Mouse (Mus musculus) liver, embryonic 11.5 days (tissue): ENCODE data around the gene Nhej1. TPM values are rescaled to one million over a fixed set of nuclear protein-coding genes. Genes with fewer than 3 reads are reported as not detected.

Experiments
- ATAC-seq: fragments of 200-750 bp; cut with Nextera tagmentation; replicated peaks from 2 replicates; pipeline ENCODE4 v1.8.0; 2017; ENCODE audit warnings: moderate number of reproducible peaks, mild to moderate bottlenecking, moderate TSS enrichment, moderate library complexity; ENCODE audit not compliant: low FRiP score
- DNase-seq: peaks from one replicate; pipeline ENCODE4 v3.0.0-alpha.2; 2017; ENCODE audit warnings: low spot score
- H3K27ac ChIP-seq: fragments of 300-500 bp; sonication (generic); 2 replicates; pipeline ENCODE4 v1.5.1; 2014; ENCODE audit warnings: mild to moderate bottlenecking, low read depth, low read length, control low read depth
- H3K27me3 ChIP-seq: fragments of 300-500 bp; sonication (generic); replicated peaks from 2 replicates; pipeline ENCODE4 v1.6.1; 2014; ENCODE audit warnings: low read length, mixed read lengths; ENCODE audit not compliant: control insufficient read depth, insufficient read depth
- H3K36me3 ChIP-seq: fragments of 300-500 bp; sonication (generic); 2 replicates; pipeline ENCODE4 v1.6.1; 2014; ENCODE audit warnings: mild to moderate bottlenecking, low read length, moderate library complexity, mixed read lengths; ENCODE audit not compliant: control insufficient read depth, insufficient read depth
- H3K4me1 ChIP-seq: fragments of 300-500 bp; sonication (generic); replicated peaks from 2 replicates; pipeline ENCODE4 v1.6.1; 2014; ENCODE audit warnings: low read length, mixed read lengths; ENCODE audit not compliant: control insufficient read depth, insufficient read depth
- H3K4me2 ChIP-seq: fragments of 300-500 bp; sonication (generic); 2 replicates; pipeline ENCODE4 v1.6.1; 2014; ENCODE audit warnings: mild to moderate bottlenecking, control low read depth, moderate library complexity
- H3K4me3 ChIP-seq: fragments of 300-500 bp; sonication (generic); 2 replicates; pipeline ENCODE4 v1.5.1; 2014; ENCODE audit warnings: low read depth, low read length, control low read depth
- H3K9ac ChIP-seq: fragments of 300-500 bp; sonication (generic); 2 replicates; pipeline ENCODE4 v1.6.1; 2014; ENCODE audit warnings: low read depth, low read length, control low read depth
- H3K9me3 ChIP-seq: fragments of 300-500 bp; sonication (generic); 2 replicates; pipeline ENCODE4 v1.6.1; 2016; ENCODE audit warnings: low read length, inconsistent platforms, mixed read lengths; ENCODE audit not compliant: control insufficient read depth
- WGBS: fragments of 180-500 bp; shearing (Covaris S2); extraction: QIAGEN DNeasy Blood & Tissue Kit; methylation state at CpG from one replicate; pipeline ENCODE4 v1.1.7; 2014; 5-methylcytosine and 5-hydroxymethylcytosine counted together
- polyA plus RNA-seq: library from polyadenylated mRNA; unstranded; fragments of >200 nt; fragmentation: Nextera tagmentation; extraction: Ambion mirVana; gene quantifications from 2 replicates; pipeline ENCODE4 v1.2.1, GENCODE M21; 2014

The Nhej1 gene
- polyA plus RNA-seq, 1 experiment from 2014 or later: 6.8 TPM

DNA sequence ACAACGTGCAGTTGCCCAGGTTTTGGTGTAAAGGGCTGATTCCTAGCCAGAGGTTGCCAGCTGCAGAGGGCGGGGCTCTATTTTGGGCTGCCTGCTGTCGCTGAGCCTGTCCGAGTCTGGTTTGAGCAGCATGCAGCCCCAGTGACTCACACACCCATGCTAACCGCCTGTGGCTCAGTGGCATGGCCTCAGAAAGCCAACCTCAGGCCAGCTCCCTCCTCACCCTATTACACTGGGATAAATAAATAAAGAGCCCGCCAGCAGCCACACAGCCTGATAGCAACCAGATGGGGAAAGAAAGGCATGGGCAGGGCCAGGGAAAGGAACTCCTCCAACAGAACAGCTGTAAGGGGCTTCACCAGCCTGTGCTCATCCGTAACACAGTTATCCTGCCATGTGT lies 84.6 kb downstream of the Nhej1 start:
- 34% methylated on average over 7 of the region's 7 CpGs for WGBS
- Histone ChIP-seq H3K4me2 (no peak overlapping the region), H3K4me3 (no peak overlapping the region), H3K9me3 (no peaks in the 10 kb centered on the region), H3K4me1 (no peaks in the 10 kb centered on the region), H3K27me3 (no peaks in the 10 kb centered on the region), H3K36me3 (no peaks in the 10 kb centered on the region), H3K27ac (no peak overlapping the region), H3K9ac (no peak overlapping the region)
- DNase-seq (no peak), ATAC-seq (no peak)

DNA sequence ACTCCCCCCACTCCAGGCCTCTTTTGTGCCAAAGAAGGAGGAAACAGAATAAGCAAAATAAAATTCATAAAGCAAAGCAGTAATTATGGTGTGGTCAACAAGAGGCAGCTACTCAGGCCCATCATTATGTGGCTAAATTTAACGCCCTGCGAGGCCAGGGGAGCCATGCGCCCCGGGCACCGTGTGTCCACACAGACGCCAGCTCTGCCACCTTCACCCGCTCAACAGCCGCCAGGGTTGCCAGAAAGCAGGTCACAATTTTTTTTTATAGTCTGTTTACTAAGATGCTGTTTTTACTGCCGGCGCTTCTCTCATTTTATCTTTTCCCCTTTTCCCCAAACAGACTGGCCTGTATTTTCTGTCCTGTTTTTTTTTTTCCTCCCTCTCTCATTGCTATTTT lies 93.0 kb downstream of the Nhej1 start:
- ATAC-seq (no peak), DNase-seq (no peak)
- Histone ChIP-seq H3K4me2 (no peak overlapping the region), H3K4me1 (no peaks in the 10 kb centered on the region), H3K27ac (no peak overlapping the region), H3K9me3 (no peaks in the 10 kb centered on the region), H3K27me3 (no peaks in the 10 kb centered on the region), H3K4me3 (no peak overlapping the region), H3K36me3 (no peaks in the 10 kb centered on the region), H3K9ac (no peak overlapping the region)
- WGBS: 91% methylated on average over 10 of the region's 10 CpGs

DNA sequence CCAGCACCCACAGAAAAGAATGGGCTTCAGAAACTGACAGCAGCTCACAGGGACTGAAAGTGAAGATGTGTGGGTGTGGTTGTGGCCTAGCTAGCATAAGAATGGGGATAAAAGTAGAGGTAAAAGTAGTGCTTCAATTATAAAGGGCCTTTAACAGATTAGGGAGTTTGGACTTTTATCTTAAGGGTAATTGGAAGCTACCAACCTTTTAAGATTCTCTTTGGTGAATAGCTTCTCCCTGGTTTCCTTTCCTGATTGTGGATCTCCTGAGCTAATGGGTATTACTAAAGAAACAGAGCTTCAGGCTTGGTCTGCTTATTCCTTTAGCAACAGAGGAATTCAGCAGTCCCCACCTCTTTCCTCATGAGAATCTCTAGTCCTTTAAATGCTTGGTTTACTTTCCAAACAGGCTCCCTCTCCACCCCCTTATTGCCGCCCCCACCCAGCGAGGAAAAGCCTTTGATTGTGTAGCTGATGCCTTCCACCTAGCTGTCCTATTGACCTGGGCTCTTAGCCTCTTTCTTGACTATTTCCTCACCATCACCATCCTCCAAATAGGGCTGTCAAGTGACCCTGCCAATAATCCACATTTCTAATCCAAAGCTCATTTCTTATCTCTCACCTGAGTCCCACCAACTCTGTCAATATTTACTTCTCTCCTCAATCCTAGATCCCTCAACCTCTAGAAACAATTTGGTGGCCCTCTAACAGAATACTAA lies 97.8 kb downstream of the Nhej1 start:
- Histone ChIP-seq H3K9me3 (no peaks in the 10 kb centered on the region), H3K9ac (no peak overlapping the region), H3K27me3 (no peaks in the 10 kb centered on the region), H3K4me3 (no peak overlapping the region), H3K27ac (no peak overlapping the region), H3K36me3 (no peaks in the 10 kb centered on the region), H3K4me1 (no peaks in the 10 kb centered on the region), H3K4me2 (no peak overlapping the region)
- DNase-seq (no peak), ATAC-seq (no peak)
- WGBS: 43% methylated on average over 2 of the region's 2 CpGs

DNA sequence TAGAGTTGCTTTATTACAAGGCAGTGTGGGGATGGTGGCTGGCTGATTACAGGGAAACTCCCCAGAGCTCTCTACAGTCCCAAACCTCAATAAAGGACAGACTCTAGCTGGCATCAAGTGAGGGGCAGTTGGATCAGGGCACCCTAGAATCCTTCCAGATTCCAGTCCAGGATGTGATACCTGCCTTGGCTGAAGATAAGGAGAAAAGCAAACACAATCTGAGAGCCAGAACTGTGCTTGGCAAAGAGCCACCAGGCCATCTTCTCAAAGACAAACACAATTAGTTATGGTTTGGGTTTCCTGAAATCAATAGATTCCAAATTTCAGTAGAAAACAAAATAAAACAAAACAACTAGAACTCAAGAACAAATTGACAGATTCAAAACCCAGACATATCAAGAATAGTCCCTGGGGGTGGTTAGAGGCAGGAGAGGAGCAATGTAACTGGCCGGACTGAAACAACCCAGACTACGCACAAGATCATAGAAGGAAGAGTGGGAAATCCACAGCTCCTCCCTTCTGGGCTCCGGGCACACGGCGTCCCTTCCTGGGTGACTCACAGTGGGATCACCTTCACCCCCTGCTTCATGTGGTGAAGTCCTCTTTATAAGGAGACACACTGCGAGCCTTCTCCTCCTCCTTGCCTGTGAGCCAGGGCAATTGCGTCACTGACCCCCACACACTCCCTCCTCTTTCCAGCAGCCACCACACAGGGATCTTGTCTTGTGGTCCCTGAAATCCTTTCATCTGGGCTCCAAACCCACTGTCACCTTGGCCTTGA lies 100.4 kb downstream of the Nhej1 start:
- no peaks in the 10 kb centered on the region for H3K4me1 ChIP-seq
- no peak overlapping the region for H3K4me2 ChIP-seq
- no peak overlapping the region for H3K4me3 ChIP-seq
- 77% methylated on average over 7 of the region's 7 CpGs for WGBS
- no peaks in the 10 kb centered on the region for H3K27me3 ChIP-seq
- ATAC-seq: no peak
- no peak overlapping the region for H3K27ac ChIP-seq
- no peak overlapping the region for H3K9ac ChIP-seq
- no peak for DNase-seq
- H3K36me3 ChIP-seq: no peaks in the 10 kb centered on the region
- no peaks in the 10 kb centered on the region for H3K9me3 ChIP-seq

DNA sequence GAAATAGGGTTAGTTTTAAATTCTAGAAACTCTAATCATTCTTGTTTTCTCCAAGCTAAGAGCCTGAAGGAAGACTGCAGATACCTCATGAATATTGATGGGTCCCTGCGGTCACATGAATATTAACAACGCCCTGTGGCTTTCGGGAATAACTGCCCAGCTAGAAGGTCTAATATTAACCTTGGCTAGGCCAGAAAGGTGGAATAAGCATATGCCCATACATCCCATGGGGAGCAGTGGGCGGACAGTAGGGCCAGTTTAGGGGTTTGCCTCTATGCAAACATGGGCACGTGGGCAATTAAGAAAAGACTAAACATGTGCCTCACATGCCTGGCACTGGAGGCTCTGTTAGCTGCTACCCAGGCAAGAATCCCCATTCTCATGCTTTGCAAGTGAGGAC lies 102.8 kb downstream of the Nhej1 start:
- no peaks in the 10 kb centered on the region for H3K9me3 ChIP-seq
- H3K27ac ChIP-seq: no peak overlapping the region
- H3K4me2 ChIP-seq: no peak overlapping the region
- no peaks in the 10 kb centered on the region for H3K36me3 ChIP-seq
- no peak overlapping the region for H3K9ac ChIP-seq
- no peaks in the 10 kb centered on the region for H3K27me3 ChIP-seq
- no peak for ATAC-seq
- no peak for DNase-seq
- no peaks in the 10 kb centered on the region for H3K4me1 ChIP-seq
- 64% methylated on average over 5 of the region's 5 CpGs for WGBS
- no peak overlapping the region for H3K4me3 ChIP-seq

DNA sequence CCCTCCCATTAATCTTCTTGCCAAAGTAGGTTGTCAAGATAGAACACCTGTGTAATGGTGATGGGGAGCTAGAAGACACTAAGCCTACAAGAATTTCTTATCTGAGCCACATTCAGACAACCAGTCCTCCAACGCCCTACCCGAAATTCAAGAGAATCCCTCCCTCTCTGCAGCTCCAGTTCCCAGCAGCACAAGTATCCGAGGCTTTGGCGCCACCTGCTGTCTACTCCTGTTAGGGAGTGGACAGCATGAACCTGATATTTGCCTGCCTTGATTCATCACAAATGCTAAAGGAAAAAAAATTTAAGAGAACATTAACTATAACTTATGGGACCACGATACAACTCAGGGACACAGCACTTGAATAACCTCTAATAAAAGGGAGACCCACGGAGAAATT lies 108.2 kb downstream of the Nhej1 start:
- H3K4me3 ChIP-seq: no peak overlapping the region
- no peak overlapping the region for H3K27ac ChIP-seq
- no peak overlapping the region for H3K4me2 ChIP-seq
- peaks cover 9% of the 10 kb centered on the region; the same call in 1 of the 2 replicates for H3K4me1 ChIP-seq
- ATAC-seq (no peak), DNase-seq (peak; percentile 57)
- 4% methylated on average over 6 of the region's 6 CpGs for WGBS
- no peak overlapping the region for H3K9ac ChIP-seq
- no peaks in the 10 kb centered on the region for H3K36me3 ChIP-seq
- H3K27me3 ChIP-seq: no peaks in the 10 kb centered on the region
- no peaks in the 10 kb centered on the region for H3K9me3 ChIP-seq

DNA sequence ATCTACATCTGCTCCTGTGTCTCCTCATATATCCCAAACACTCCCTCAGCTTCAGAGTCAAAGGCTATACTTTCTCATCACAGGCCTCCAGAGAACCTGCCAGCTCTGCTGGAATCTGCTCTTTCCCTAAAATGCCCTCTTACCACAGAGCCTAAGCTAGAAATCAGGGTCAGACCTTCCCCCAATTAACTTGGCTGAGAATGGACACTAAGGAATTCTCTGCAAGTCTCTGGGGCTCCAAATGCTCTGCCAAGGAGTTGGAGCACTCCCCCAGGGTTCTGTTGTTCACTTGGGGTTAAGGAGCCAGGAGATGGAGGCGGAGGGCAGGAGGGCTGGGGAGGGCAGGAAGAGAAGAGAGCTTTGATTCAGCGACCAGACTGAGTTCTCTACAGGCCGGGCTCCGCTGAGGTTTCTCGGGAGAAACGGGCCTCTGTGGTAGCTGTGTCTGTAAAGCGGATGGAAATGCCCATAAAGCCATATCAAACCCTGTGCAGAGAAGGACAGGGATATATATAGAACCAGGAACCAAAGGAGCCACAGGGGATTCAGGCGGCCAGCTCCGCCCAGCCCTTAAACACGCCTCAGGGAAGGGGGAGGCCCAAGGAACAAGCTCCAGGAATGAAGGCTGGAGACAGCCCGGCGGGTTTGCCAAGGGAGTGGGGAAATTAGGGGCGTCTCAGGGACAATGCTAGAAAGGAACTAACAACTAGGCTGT lies 109.3 kb downstream of the Nhej1 start:
- Histone ChIP-seq H3K27ac (no peak overlapping the region), H3K9me3 (no peaks in the 10 kb centered on the region), H3K27me3 (no peaks in the 10 kb centered on the region), H3K4me3 (no peak overlapping the region), H3K9ac (no peak overlapping the region), H3K36me3 (no peaks in the 10 kb centered on the region), H3K4me1 (peaks cover 9% of the 10 kb centered on the region; the same call in 1 of the 2 replicates), H3K4me2 (no peak overlapping the region)
- ATAC-seq (no peak), DNase-seq (no peak)
- WGBS: 42% methylated on average over 13 of the region's 13 CpGs

DNA sequence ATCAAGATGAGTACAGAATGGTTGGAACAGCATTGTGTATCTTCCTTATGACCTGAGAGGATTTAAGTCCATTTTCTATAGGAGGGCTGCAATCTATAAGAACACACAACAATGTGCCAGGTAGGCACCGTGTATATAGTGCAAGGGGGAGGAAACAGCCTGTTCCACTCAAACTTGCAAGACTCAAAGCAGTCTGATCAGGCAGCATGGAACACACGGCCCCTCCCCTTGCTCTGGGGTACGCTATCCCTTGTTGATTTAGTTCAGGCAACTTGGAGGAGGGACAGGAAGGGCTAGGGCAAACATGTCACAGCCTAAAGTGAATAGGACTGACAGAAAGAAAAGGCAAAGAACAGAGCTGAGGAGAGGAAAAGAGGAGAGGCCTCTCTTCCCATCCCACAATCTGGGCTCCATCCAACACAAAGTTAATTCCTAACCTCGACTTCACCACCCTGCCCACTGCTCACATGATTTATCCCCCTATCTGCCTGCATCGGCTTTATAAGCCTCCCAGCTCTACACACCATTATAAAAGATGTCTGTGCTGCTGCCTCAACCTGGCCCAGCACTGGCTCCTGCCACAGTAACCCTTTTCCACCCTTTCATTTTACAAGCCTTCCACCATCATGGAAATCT lies 110.7 kb downstream of the Nhej1 start:
- H3K27ac ChIP-seq: no peak overlapping the region
- peaks cover 9% of the 10 kb centered on the region; the same call in 1 of the 2 replicates for H3K4me1 ChIP-seq
- no peak for ATAC-seq
- H3K4me3 ChIP-seq: no peak overlapping the region
- H3K36me3 ChIP-seq: no peaks in the 10 kb centered on the region
- no peaks in the 10 kb centered on the region for H3K27me3 ChIP-seq
- no peaks in the 10 kb centered on the region for H3K9me3 ChIP-seq
- WGBS: 37% methylated on average over 5 of the region's 5 CpGs
- no peak overlapping the region for H3K4me2 ChIP-seq
- no peak for DNase-seq
- no peak overlapping the region for H3K9ac ChIP-seq
